Mouse (Mus musculus) urinary bladder, postnatal 36 days (tissue): ENCODE data around the gene Magi1.
A peak's percentile ranks its signal among the peaks of the same experiment; 100 is the strongest.

ENCODE experiments used
- DNase-seq, 2 experiments: peaks; one replicate each; pipeline ENCODE4 v3.0.0; 2022; ENCODE audit warnings: low spot score in 2 of 2, mixed read lengths in 1 of 2

Magi1 gene

DNA sequence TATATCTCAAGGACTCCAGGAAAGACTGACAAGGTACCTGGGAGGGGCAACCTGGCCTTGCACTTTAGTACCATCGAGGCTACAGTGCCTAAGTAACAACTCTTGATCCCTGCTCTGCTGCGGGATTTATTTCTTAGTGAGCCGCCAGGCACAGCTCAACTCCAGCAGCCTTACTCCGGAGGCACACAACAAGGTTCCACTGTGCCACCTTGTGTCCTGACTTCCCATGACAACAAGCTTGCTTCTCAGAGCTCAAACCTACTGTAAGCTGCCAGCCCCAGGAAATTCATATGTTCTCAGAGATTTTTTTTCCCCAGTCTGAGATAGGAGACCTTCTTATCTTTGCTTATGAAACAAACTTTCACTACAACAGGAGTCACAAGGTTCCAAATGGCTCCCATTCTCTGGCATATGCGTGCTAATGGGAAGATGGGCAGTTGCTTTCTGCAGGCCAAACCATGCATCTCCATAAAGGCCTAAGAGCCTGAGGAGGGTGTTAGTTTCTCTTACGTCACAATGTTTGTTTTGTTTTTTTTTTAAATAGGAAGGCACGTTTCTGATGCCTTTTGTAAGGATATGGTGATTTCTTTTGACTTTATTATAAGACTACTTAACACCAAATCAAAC is 556.8 kb downstream of the Magi1 start:
- DNase-seq, result no peak

- DNase-seq, result no peak
Observed at GRCm38 (mm10) chr6:93726121-93726520, 557.6 kb downstream of the Magi1 start.

- no peak for DNase-seq
Observed at GRCm38 (mm10) chr6:93724749-93725148, 559.0 kb downstream of the Magi1 start.

DNA sequence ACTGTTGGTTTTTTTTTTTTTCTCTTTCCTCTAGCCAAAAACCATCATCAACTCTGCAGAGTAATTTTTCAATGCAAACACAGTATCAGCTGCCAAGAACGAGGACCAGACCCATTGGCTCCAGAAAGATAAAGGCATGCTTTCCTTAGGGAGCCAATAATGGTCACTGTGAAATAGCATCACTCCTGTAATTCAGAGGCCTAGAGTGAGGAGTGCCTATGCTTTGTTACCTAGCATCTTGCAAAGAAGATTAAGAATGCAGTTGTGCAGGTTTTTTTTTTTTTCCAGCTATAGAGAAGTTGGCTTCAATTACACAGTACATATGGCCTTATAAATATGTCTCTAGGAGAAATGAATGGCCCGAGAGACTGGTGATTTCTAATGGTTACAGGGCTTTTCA is 560.5 kb downstream of the Magi1 start:
- no peak for DNase-seq

GRCm38 (mm10) chr6:93719532-93719931 is 564.2 kb downstream of the Magi1 start:
- DNase-seq, result no peak

GRCm38 (mm10) chr6:93718385-93718784 is 565.3 kb downstream of the Magi1 start:
- no peak for DNase-seq

- no peak for DNase-seq
Observed at GRCm38 (mm10) chr6:93717826-93718375, 565.8 kb downstream of the Magi1 start.

DNA sequence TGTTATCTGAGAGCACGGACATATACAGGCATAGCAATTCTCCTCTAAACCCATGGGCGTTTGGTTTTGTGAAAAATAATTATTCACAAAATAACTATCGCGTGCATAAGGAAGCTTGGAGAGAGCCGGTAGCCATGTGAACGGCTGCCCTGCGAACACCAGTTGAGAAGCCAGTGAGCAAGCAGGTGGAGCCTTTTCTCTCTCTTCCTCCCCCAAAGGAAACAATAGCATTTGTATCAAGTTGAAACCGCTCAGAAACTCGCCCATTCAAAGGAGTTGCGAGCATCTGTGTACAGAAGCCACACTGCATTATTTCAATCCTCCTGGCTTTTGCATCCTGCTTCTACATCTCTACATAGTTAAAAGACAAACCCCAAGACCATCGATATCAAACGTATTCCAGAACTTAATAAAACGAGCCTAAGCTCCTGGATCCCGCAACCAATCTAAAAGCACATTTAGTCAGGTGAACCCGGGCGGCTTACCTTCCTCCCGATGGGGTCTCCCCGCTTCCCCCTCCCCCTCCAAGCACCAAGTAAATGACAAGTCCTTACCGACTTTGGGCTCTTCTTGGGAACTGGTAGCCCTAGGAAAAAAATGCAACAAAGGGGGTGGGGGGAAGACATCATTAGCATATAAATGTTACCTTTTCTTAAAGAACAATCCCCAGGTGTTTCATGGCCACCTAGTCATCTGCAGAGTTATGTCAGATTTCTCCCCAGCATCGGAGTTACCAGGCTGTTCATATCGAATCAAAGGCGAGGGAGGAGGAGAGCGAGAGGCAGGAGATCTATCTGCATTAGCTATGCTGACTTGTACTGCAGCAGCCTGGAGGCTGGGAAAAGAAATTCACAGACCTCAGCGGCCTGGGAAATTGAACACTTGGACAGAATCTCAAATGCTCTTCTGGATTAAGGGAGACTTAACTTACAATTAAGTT is 566.8 kb downstream of the Magi1 start:
- DNase-seq, result no peak

- DNase-seq, result no peak
Observed at GRCm38 (mm10) chr6:93715181-93716180, 568.2 kb downstream of the Magi1 start.

DNA sequence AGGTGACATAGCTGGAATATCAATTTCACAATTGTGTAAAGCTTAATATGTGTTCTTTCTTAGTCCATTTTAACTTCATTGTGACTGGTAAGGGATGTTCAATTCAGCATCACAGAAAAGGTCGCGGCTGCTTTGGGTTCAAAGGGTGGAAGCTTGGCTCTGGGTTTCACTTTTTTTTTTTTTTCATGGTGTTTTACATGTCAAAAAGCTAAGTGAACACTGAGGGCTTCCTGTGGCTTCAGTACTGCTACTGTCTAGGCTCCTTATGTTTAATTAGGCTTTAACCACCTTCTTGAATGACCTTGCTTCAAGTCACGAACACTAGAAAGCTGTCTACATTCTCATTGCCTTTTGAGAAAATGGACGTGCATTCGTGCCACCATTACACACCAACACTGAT is 579.4 kb downstream of the Magi1 start:
- no peak for DNase-seq

DNA sequence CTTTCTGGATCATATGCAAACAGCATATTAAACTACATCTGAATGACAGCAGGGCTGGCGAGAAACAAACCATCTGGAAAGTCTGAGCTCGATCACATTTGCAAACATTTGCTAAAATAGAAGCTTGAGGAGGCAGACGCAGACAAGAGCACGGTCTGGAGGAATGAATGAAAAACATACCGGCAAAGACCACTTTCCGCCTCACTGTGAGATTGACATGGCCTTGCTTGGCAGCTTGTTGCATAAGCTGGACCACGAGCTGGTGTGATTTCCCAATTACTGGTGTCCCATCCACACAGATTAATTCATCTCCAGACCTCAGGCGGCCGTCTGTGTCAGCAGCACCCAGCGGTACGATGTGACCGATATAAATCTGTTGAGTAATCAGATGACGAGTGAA is 584.3 kb downstream of the Magi1 start:
- DNase-seq, result no peak

GRCm38 (mm10) chr6:93697956-93698355 is 585.8 kb downstream of the Magi1 start:
- DNase-seq, result no peak

- DNase-seq, result no peak
Observed at GRCm38 (mm10) chr6:93678766-93679165, 605.0 kb downstream of the Magi1 start.

DNA sequence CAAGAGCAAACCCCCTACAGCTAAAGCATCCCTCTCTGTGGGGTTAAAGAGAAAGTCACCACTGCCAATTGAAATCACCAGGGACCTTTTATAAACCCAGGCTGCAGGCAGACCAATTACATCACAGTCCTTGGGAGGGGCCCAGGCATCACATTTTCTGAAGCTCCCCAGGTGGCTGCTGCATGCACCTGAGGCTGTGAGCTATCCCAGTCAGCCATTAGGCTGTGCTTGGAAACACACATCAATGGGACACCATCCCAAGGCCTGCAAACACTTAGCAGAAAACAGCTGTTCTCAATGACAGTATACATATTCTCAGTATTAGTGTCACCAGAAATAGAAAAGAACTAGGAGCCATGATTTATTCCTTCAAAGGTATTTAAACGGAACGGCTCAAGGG is 617.0 kb downstream of the Magi1 start:
- DNase-seq, result no peak

DNA sequence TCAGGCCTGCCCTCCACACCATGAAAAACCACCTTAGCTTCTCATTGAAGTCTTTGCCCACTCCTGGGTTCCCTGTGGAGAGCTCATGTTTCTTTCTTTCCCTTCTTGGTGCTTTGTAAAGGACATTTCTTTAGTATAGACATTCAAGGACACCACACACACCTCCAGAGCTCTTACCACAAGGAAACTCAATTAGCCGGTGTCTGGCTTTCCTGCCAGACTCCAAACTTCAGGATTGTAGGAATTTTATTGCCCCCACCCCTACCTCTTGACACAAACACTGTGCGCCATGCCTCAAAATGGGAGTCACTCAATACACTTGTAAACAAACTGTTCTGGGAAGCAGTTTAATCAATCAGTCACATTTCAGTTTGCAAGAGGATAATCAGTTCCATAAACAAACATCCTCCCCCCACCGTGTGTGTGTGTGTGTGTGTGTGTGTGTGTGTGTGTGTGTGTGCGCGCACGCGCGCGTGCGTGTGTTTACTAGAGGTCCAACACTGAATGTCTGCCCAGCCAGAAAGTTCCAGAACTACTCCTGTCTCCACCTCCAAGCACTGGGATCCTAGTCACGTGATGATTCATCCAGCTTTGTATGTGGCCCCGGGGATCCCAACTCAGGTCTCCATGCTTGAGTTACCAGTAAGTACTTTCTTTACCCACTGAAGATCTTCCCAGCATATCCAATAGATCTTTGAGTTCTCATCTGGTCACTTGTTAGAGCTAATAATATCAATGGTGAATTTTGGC is 618.5 kb downstream of the Magi1 start:
- DNase-seq, result no peak

- no peak for DNase-seq
Observed at GRCm38 (mm10) chr6:93661139-93661538, 622.6 kb downstream of the Magi1 start.

GRCm38 (mm10) chr6:93659534-93659933 is 624.2 kb downstream of the Magi1 start:
- no peak for DNase-seq

- DNase-seq, result peak; percentile 63 to 68
Observed at GRCm38 (mm10) chr6:93657187-93657974, 626.3 kb downstream of the Magi1 start.

DNA sequence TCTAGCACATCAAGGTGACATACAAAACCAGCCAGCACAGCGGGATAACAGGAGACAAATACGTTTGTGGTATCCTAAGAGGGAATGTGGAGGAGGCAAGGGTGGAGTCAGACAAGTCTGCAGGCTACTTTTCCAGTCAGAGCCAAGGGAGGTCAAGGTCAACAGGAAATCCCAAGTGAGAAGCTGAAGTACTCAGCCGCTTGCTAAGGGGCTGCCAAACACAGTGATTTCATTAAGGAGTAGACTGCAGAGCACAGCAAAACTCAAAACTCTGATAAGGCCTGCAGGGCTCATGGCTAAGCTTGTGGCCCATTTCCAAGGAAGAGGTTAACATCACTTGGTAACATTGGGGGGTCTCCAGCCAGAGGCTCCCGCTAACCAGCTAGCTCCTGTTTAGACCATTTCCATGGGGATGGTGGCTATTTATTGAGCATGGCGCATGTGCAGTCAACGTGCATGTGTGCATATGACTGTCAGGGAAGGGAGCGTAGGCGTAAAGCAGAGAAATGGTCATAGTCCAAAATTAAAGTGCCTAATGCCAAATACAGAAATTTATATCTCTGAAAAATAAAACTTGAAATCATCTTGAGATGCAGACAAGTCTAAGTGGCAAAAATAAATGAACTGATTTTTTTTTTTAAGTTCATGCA is 635.0 kb downstream of the Magi1 start:
- DNase-seq, result peak; percentile 2 to 52
